ENCODE assay signal across 16 mouse cellular contexts in genomic region chr6:82703710-82704109, GRCm38 (mm10).
"Had no signal": no experiment of that assay in that cellular context is flagged by ENCODE, and none has a peak within 500 bp of the region (broad histone marks: within the 10 kb centered on the region; RNA-seq: fewer than 3 reads in every experiment).

No protein-coding gene starts in this region.

- H3K27ac ChIP-seq: lung, embryonic 15.5 days; macrophage; midbrain, embryonic 13.5 days; midbrain, embryonic 15.5 days; neural tube, embryonic 12.5 days had no signal

- DNase-seq: liver, postnatal 0 days; lung, adult 2 months; lung, postnatal 14 days; lung, postnatal 36 days; right cerebral cortex, postnatal 14 days; thymus, adult 18-20 months; thymus, postnatal 14 days; thymus, postnatal 4 days had no signal

- H3K4me1 ChIP-seq: lung, embryonic 15.5 days; neural tube, embryonic 12.5 days had no signal

- ATAC-seq: liver, postnatal 0 days; lung, postnatal 0 days; midbrain, embryonic 13.5 days; midbrain, embryonic 15.5 days had no signal

- H3K36me3 ChIP-seq: lung, embryonic 15.5 days; midbrain, embryonic 13.5 days; midbrain, embryonic 15.5 days; neural tube, embryonic 12.5 days had no signal

- H3K9me3 ChIP-seq: lung, embryonic 15.5 days; megakaryocyte, embryonic 14.5 days; midbrain, embryonic 13.5 days; midbrain, embryonic 15.5 days; neural tube, embryonic 12.5 days had no signal

- H3K4me3 ChIP-seq: lung, embryonic 15.5 days; megakaryocyte, embryonic 14.5 days; midbrain, embryonic 13.5 days; midbrain, embryonic 15.5 days; neural tube, embryonic 12.5 days had no signal

- H3K9ac ChIP-seq: liver, postnatal 0 days; lung, embryonic 15.5 days; midbrain, embryonic 13.5 days; midbrain, embryonic 15.5 days; neural tube, embryonic 12.5 days had no signal

- H3K4me2 ChIP-seq: lung, embryonic 15.5 days; midbrain, embryonic 11.5 days; midbrain, embryonic 13.5 days; midbrain, embryonic 15.5 days; neural tube, embryonic 12.5 days had no signal

- H3K27me3 ChIP-seq: lung, embryonic 15.5 days; midbrain, embryonic 13.5 days; midbrain, embryonic 15.5 days; neural tube, embryonic 12.5 days had no signal
